Mouse (Mus musculus) thymus, adult 2 months (tissue): Measurements from ENCODE around the gene Gdpd1.

ENCODE experiments used
- CTCF ChIP-seq: fragments of 200-500 bp; IDR thresholded peaks from 2 replicates; pipeline ENCODE4 v1.5.1; 2012; ENCODE audit warnings: mild to moderate bottlenecking, control low read depth, low read length, moderate library complexity, borderline replicate concordance; ENCODE audit not compliant: control insufficient read depth, poor library complexity, insufficient read depth; ENCODE audit errors: extremely low read depth
- POLR2A ChIP-seq: fragments of 200-500 bp; IDR thresholded peaks from 2 replicates; pipeline ENCODE4 v1.6.1; 2012; ENCODE audit warnings: mild to moderate bottlenecking, low read length, control low read depth, moderate library complexity; ENCODE audit not compliant: control insufficient read depth, poor library complexity, insufficient read depth; ENCODE audit errors: extremely low read depth

GRCm38 (mm10) chr11:87056286-87056685, 17.6 kb downstream of the Gdpd1 start:
- TF ChIP-seq POLR2A (no peak), CTCF (no peak)
